Mouse (Mus musculus) intestine, postnatal 0 days (tissue): Measurements from ENCODE around the gene Hoxd11. TPM values are rescaled to one million over a fixed set of nuclear protein-coding genes. Genes with fewer than 3 reads are reported as not detected.
A peak's percentile ranks its signal among the peaks of the same experiment; 100 is the strongest.

Experiments
- ATAC-seq: fragments of 200-750 bp; cut with Nextera tagmentation; 2 replicates; pipeline ENCODE4 v1.8.0; 2017; ENCODE audit warnings: mild to moderate bottlenecking, moderate TSS enrichment, moderate library complexity
- H3K27ac ChIP-seq: fragments of 300-500 bp; sonication (generic); 2 replicates; pipeline ENCODE4 v1.5.1; 2014; ENCODE audit warnings: mild to moderate bottlenecking, low read depth, low read length, moderate library complexity
- H3K27me3 ChIP-seq: fragments of 300-500 bp; sonication (generic); replicated peaks from 2 replicates; pipeline ENCODE4 v1.6.1; 2014; ENCODE audit warnings: low read length, mixed read lengths; ENCODE audit not compliant: control insufficient read depth, insufficient read depth
- H3K36me3 ChIP-seq: fragments of 300-500 bp; sonication (generic); 2 replicates; pipeline ENCODE4 v1.6.1; 2014; ENCODE audit warnings: mild to moderate bottlenecking, moderate library complexity; ENCODE audit not compliant: control insufficient read depth, insufficient read depth
- H3K4me1 ChIP-seq: fragments of 300-500 bp; sonication (generic); replicated peaks from 2 replicates; pipeline ENCODE4 v1.6.1; 2014; ENCODE audit warnings: antibody characterized with exemption, low read length, mixed read lengths; ENCODE audit not compliant: control insufficient read depth, insufficient read depth
- H3K4me2 ChIP-seq: fragments of 300-500 bp; sonication (generic); replicated peaks from 2 replicates; pipeline ENCODE4 v1.6.1; 2014; ENCODE audit warnings: low read depth, mild to moderate bottlenecking, moderate library complexity
- H3K4me3 ChIP-seq: fragments of 300-500 bp; sonication (generic); 2 replicates; pipeline ENCODE4 v1.5.1; 2014; ENCODE audit warnings: low read depth, low read length
- H3K9ac ChIP-seq: fragments of 300-500 bp; sonication (generic); 2 replicates; pipeline ENCODE4 v1.6.1; 2014; ENCODE audit warnings: mild to moderate bottlenecking, low read depth, low read length
- H3K9me3 ChIP-seq: fragments of 300-500 bp; sonication (generic); 2 replicates; pipeline ENCODE4 v1.6.1; 2016; ENCODE audit warnings: mixed run types; ENCODE audit not compliant: control insufficient read depth
- CTCF ChIP-seq: sonication (generic); IDR thresholded peaks from 2 replicates; pipeline ENCODE4 v1.5.1; 2016; ENCODE audit warnings: low read depth, mild to moderate bottlenecking, control low read depth, antibody characterized with exemption, moderate library complexity
- WGBS: fragments of 180-500 bp; shearing (Covaris S2); extraction: QIAGEN DNeasy Blood & Tissue Kit; methylation state at CpG from one replicate; pipeline ENCODE4 v1.1.7; 2014; 5-methylcytosine and 5-hydroxymethylcytosine counted together
- polyA plus RNA-seq: library from polyadenylated mRNA; unstranded; fragments of >200 nt; fragmentation: Nextera tagmentation; extraction: Ambion mirVana; gene quantifications from 2 replicates; pipeline ENCODE4 v1.2.1, GENCODE M21; 2015

Hoxd11 gene
- polyA plus RNA-seq, 1 experiment from 2014 or later, result 0.64 TPM

- no peaks in the 10 kb centered on the region for H3K36me3 ChIP-seq
- 6% methylated on average over 34 of the region's 34 CpGs for WGBS
- H3K9ac ChIP-seq, result no peak overlapping the region
- H3K9me3 ChIP-seq, result no peaks in the 10 kb centered on the region
- H3K4me3 ChIP-seq, result peak overlapping the region; percentile 45; the same call in 1 of the 2 replicates
- H3K27ac ChIP-seq, result no peak overlapping the region
- H3K27me3 ChIP-seq, result peaks cover 100% of the 10 kb centered on the region
- 0 out of 2 replicates have a peak, but pooled peaks cover 2% of the 10 kb centered on the region for H3K4me1 ChIP-seq
- 0 out of 2 replicates have a peak overlapping the region, but pooled peaks have one; percentile 17 for H3K4me2 ChIP-seq
- no peak for TF ChIP-seq CTCF
- no peak for ATAC-seq
Observed at GRCm38 (mm10) chr2:74696442-74697335, 17.3 kb downstream of the Hoxd11 start.

GRCm38 (mm10) chr2:74697567-74698121 is 18.3 kb downstream of the Hoxd11 start, which contains the start of gene Hoxd9:
Gene Hoxd9 (plus strand): TSS chr2:74697727.
- Histone ChIP-seq H3K27me3 (peaks cover 98% of the 10 kb centered on the region), H3K4me3 (peak within 1 kb of the TSS; percentile 45), H3K4me2 (peak within 1 kb of the TSS; percentile 65), H3K36me3 (no peaks in the 10 kb centered on the region), H3K9ac (peak within 1 kb of the TSS; percentile 40; the same call in 1 of the 2 replicates), H3K9me3 (no peaks in the 10 kb centered on the region), H3K4me1 (0 out of 2 replicates have a peak, but pooled peaks cover 2% of the 10 kb centered on the region), H3K27ac (no peak within 1 kb of the TSS)
- WGBS, result under 1% methylated on average over 43 of the region's 43 CpGs
- peak; percentile 39; the same call in 1 of the 2 replicates for TF ChIP-seq CTCF
- peak; percentile 49; the same call in 1 of the 2 replicates for ATAC-seq

DNA sequence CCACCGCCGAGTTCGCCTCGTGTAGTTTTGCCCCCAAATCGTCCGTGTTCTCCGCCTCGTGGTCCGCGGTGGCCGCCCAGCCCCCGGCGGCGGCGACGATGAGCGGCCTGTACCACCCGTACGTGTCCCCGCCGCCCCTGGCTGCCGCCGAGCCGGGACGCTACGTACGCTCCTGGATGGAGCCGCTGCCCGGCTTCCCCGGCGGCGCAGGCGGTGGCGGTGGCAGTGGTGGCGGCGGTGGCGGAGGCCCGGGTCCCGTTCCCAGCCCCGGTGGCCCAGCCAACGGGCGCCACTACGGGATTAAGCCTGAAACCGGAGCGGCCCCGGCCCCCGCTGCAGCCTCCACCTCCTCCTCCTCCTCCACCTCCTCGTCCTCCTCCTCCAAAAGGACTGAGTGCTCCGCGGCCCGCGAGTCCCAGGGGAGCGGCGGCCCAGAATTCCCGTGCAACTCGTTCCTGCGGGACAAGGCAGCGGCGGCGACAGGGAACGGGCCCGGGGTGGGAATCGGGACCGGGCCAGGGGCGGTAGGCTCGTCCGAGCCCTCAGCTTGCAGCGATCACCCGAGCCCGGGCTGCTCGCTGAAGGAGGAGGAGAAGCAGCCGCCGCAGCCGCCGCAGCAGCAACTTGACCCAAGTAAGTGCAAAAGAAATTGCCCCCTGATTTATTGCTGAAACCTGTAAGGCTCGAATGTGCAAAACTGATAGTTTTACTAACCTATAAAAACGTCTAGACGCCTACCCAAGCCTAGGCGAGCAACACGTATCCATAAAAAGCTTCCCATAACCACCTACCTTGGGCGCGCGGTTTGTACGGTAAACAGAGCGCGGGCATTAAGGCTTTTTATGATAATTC is 19.1 kb downstream of the Hoxd11 start:
- TF ChIP-seq CTCF, result no peak
- H3K4me3 ChIP-seq, result peak overlapping the region; percentile 45
- H3K4me1 ChIP-seq, result 0 out of 2 replicates have a peak, but pooled peaks cover 2% of the 10 kb centered on the region
- under 1% methylated on average over 81 of the region's 86 CpGs for WGBS
- no peak for ATAC-seq
- H3K9me3 ChIP-seq, result no peaks in the 10 kb centered on the region
- peak overlapping the region; percentile 65 for H3K4me2 ChIP-seq
- H3K27ac ChIP-seq, result no peak overlapping the region
- H3K36me3 ChIP-seq, result no peaks in the 10 kb centered on the region
- peaks cover 98% of the 10 kb centered on the region for H3K27me3 ChIP-seq
- H3K9ac ChIP-seq, result peak overlapping the region; percentile 40; the same call in 1 of the 2 replicates

- H3K9me3 ChIP-seq, result no peaks in the 10 kb centered on the region
- H3K36me3 ChIP-seq, result no peaks in the 10 kb centered on the region
- no peak for TF ChIP-seq CTCF
- peak overlapping the region; percentile 65 for H3K4me2 ChIP-seq
- no peak for ATAC-seq
- H3K9ac ChIP-seq, result no peak overlapping the region; the same call in 1 of the 2 replicates
- H3K27me3 ChIP-seq, result peaks cover 98% of the 10 kb centered on the region
- H3K4me1 ChIP-seq, result 0 out of 2 replicates have a peak, but pooled peaks cover 2% of the 10 kb centered on the region
- WGBS, result 4% methylated on average over 17 of the region's 17 CpGs
- peak overlapping the region; percentile 45 for H3K4me3 ChIP-seq
- no peak overlapping the region for H3K27ac ChIP-seq
Observed at GRCm38 (mm10) chr2:74699053-74699430, 19.7 kb downstream of the Hoxd11 start.

- Histone ChIP-seq H3K36me3 (no peaks in the 10 kb centered on the region), H3K9me3 (no peaks in the 10 kb centered on the region), H3K4me3 (peak overlapping the region; percentile 9; the same call in 1 of the 2 replicates), H3K27ac (no peak overlapping the region), H3K4me1 (0 out of 2 replicates have a peak, but pooled peaks cover 2% of the 10 kb centered on the region), H3K4me2 (0 out of 2 replicates have a peak overlapping the region, but pooled peaks have one; percentile 3), H3K9ac (no peak overlapping the region), H3K27me3 (peaks cover 98% of the 10 kb centered on the region)
- WGBS, result 15% methylated on average over 23 of the region's 23 CpGs
- TF ChIP-seq CTCF, result no peak
- ATAC-seq, result no peak
Observed at GRCm38 (mm10) chr2:74699664-74700545, 20.5 kb downstream of the Hoxd11 start.
